Mouse (Mus musculus) limb, embryonic 14.5 days (tissue): ENCODE measurements around the gene Epb41l2. TPM values are rescaled to one million over a fixed set of nuclear protein-coding genes. Genes with fewer than 3 reads are reported as not detected.
A peak's percentile ranks its signal among the peaks of the same experiment; 100 is the strongest.

Experiments
- ATAC-seq: fragments of 200-750 bp; cut with Nextera tagmentation; 2 replicates; pipeline ENCODE4 v1.8.0; 2017; ENCODE audit warnings: low read depth, moderate number of reproducible peaks, moderate TSS enrichment; ENCODE audit not compliant: low FRiP score
- DNase-seq: peaks from one replicate; pipeline ENCODE4 v3.0.0-alpha.2; 2015; ENCODE audit warnings: low spot score
- H3K27ac ChIP-seq: fragments of 300-500 bp; sonication (generic); replicated peaks from 2 replicates; pipeline ENCODE4 v1.5.1; 2014; ENCODE audit warnings: low read depth, mild to moderate bottlenecking, low read length, moderate library complexity, mixed read lengths
- H3K27me3 ChIP-seq: fragments of 300-500 bp; sonication (generic); 2 replicates; pipeline ENCODE4 v1.6.1; 2014; ENCODE audit warnings: low read length, mixed read lengths; ENCODE audit not compliant: control insufficient read depth, insufficient read depth
- H3K36me3 ChIP-seq: fragments of 300-500 bp; sonication (generic); 2 replicates; pipeline ENCODE4 v1.6.1; 2014; ENCODE audit warnings: mild to moderate bottlenecking, low read length, moderate library complexity, mixed read lengths; ENCODE audit not compliant: control insufficient read depth, insufficient read depth
- H3K4me1 ChIP-seq: fragments of 300-500 bp; sonication (generic); 2 replicates; pipeline ENCODE4 v1.6.1; 2014; ENCODE audit warnings: antibody characterized with exemption, low read length, mixed read lengths; ENCODE audit not compliant: control insufficient read depth, insufficient read depth
- H3K4me2 ChIP-seq: fragments of 300-500 bp; sonication (generic); replicated peaks from 2 replicates; pipeline ENCODE4 v1.6.1; 2014; ENCODE audit warnings: low read depth, mild to moderate bottlenecking, low read length, moderate library complexity; ENCODE audit not compliant: severe bottlenecking
- H3K4me3 ChIP-seq: fragments of 300-500 bp; sonication (generic); replicated peaks from 2 replicates; pipeline ENCODE4 v1.5.1; 2014; ENCODE audit warnings: low read length
- H3K9ac ChIP-seq: fragments of 300-500 bp; sonication (generic); 2 replicates; pipeline ENCODE4 v1.6.1; 2014; ENCODE audit warnings: mild to moderate bottlenecking, low read depth, low read length, moderate library complexity; ENCODE audit not compliant: severe bottlenecking
- H3K9me3 ChIP-seq: fragments of 300-500 bp; sonication (generic); 2 replicates; pipeline ENCODE4 v1.6.1; 2016; ENCODE audit warnings: low read length; ENCODE audit not compliant: control insufficient read depth
- POLR2A ChIP-seq: fragments of 200-500 bp; IDR thresholded peaks from 2 replicates; pipeline ENCODE4 v1.8.0; 2012; ENCODE audit warnings: inconsistent platforms, mild to moderate bottlenecking, moderate library complexity, borderline replicate concordance; ENCODE audit not compliant: insufficient read depth, insufficient read length; ENCODE audit errors: extremely low read depth
- WGBS: fragments of 180-500 bp; shearing (Covaris S2); extraction: QIAGEN DNeasy Blood & Tissue Kit; methylation state at CpG from one replicate; pipeline ENCODE4 v1.1.7; 2014; 5-methylcytosine and 5-hydroxymethylcytosine counted together
- polyA plus RNA-seq, 2 experiments: library from polyadenylated mRNA; depleted of rRNA in 1 of 2; stranded (reverse) in 1 of 2; unstranded in 1 of 2; fragments of >200 nt; fragmentation: Nextera tagmentation in 1 of 2; extraction: Ambion mirVana in 1 of 2; gene quantifications; 2 replicates each; pipeline versions ENCODE4 v1.2.1 to v1.2.3; 2012 to 2014

Epb41l2 gene
- polyA plus RNA-seq, 2 experiments, result 78.1 to 143 TPM

GRCm38 (mm10) chr10:25384391-25384790 lies 24.8 kb downstream of the Epb41l2 start:
- Histone ChIP-seq H3K4me1 (peaks cover 48% of the 10 kb centered on the region), H3K27me3 (no peaks in the 10 kb centered on the region), H3K4me3 (no peak overlapping the region), H3K9me3 (no peaks in the 10 kb centered on the region), H3K36me3 (no peaks in the 10 kb centered on the region), H3K4me2 (no peak overlapping the region), H3K27ac (peak overlapping the region; percentile 63), H3K9ac (no peak overlapping the region)
- 21% methylated on average over 10 of the region's 10 CpGs for WGBS
- DNase-seq (no peak), ATAC-seq (no peak)
- no peak for TF ChIP-seq POLR2A

GRCm38 (mm10) chr10:25385811-25386580 lies 26.4 kb downstream of the Epb41l2 start:
- peak; percentile 70 for ATAC-seq
- DNase-seq, result peak; percentile 72
- H3K4me1 ChIP-seq, result peaks cover 48% of the 10 kb centered on the region
- no peak for TF ChIP-seq POLR2A
- H3K27me3 ChIP-seq, result no peaks in the 10 kb centered on the region
- H3K9ac ChIP-seq, result no peak overlapping the region
- peak overlapping the region; percentile 79 for H3K27ac ChIP-seq
- WGBS, result 14% methylated on average over 13 of the region's 13 CpGs
- H3K9me3 ChIP-seq, result no peaks in the 10 kb centered on the region
- H3K4me2 ChIP-seq, result peak overlapping the region; percentile 36
- H3K4me3 ChIP-seq, result no peak overlapping the region
- no peaks in the 10 kb centered on the region for H3K36me3 ChIP-seq

- H3K4me3 ChIP-seq, result no peak overlapping the region
- DNase-seq (no peak), ATAC-seq (no peak)
- peak overlapping the region; percentile 36; the same call in 1 of the 2 replicates for H3K4me2 ChIP-seq
- WGBS, result 65% methylated on average over 4 of the region's 4 CpGs
- peaks cover 44% of the 10 kb centered on the region for H3K4me1 ChIP-seq
- TF ChIP-seq POLR2A, result no peak
- no peaks in the 10 kb centered on the region for H3K36me3 ChIP-seq
- no peaks in the 10 kb centered on the region for H3K27me3 ChIP-seq
- H3K9ac ChIP-seq, result no peak overlapping the region
- H3K27ac ChIP-seq, result no peak overlapping the region
- H3K9me3 ChIP-seq, result no peaks in the 10 kb centered on the region
Measured at GRCm38 (mm10) chr10:25386868-25387267, 27.3 kb downstream of the Epb41l2 start.

- 31% methylated on average over 4 of the region's 4 CpGs for WGBS
- DNase-seq (no peak), ATAC-seq (no peak)
- Histone ChIP-seq H3K27me3 (no peaks in the 10 kb centered on the region), H3K27ac (no peak overlapping the region), H3K4me1 (peaks cover 44% of the 10 kb centered on the region), H3K36me3 (no peaks in the 10 kb centered on the region), H3K9me3 (no peaks in the 10 kb centered on the region), H3K4me2 (no peak overlapping the region), H3K4me3 (no peak overlapping the region), H3K9ac (no peak overlapping the region)
- TF ChIP-seq POLR2A, result no peak
Measured at GRCm38 (mm10) chr10:25387268-25387667, 27.7 kb downstream of the Epb41l2 start.

- Histone ChIP-seq H3K4me1 (peaks cover 18% of the 10 kb centered on the region), H3K9ac (no peak overlapping the region), H3K4me2 (no peak overlapping the region), H3K27me3 (no peaks in the 10 kb centered on the region), H3K27ac (no peak overlapping the region), H3K4me3 (no peak overlapping the region), H3K36me3 (no peaks in the 10 kb centered on the region), H3K9me3 (no peaks in the 10 kb centered on the region)
- WGBS, result 64% methylated on average over 7 of the region's 7 CpGs
- ATAC-seq (no peak), DNase-seq (no peak)
- no peak for TF ChIP-seq POLR2A
Measured at GRCm38 (mm10) chr10:25392786-25393185, 33.2 kb downstream of the Epb41l2 start.

- Histone ChIP-seq H3K4me3 (no peak overlapping the region), H3K27ac (no peak overlapping the region), H3K9me3 (no peaks in the 10 kb centered on the region), H3K9ac (no peak overlapping the region), H3K4me2 (no peak overlapping the region), H3K27me3 (no peaks in the 10 kb centered on the region), H3K36me3 (no peaks in the 10 kb centered on the region), H3K4me1 (peaks cover 22% of the 10 kb centered on the region)
- TF ChIP-seq POLR2A, result no peak
- WGBS, result 86% methylated on average over 1 of the region's 1 CpGs
- DNase-seq, result no peak
- ATAC-seq, result no peak
Measured at GRCm38 (mm10) chr10:25393721-25394120, 34.1 kb downstream of the Epb41l2 start.
